Mouse (Mus musculus): Measurements from ENCODE around the gene Pde1c.

GRCm38 (mm10) chr6:56284821-56285220 lies 284.1 kb downstream of the Pde1c start:
- no peak for TF ChIP-seq POLR2A (IDR thresholded peaks at IDR 0.05; ENCODE audit: borderline replicate concordance, extremely low read depth, insufficient read depth, insufficient read length, poor library complexity, severe bottlenecking)
- no peak for TF ChIP-seq CTCF (IDR thresholded peaks at IDR 0.05; ENCODE audit: borderline replicate concordance, extremely low read depth, insufficient read depth, insufficient read length)

All from brain, embryonic 14.5 days (tissue).